Mouse (Mus musculus): ENCODE measurements around the gene Mroh2a.

- TF ChIP-seq CTCF (IDR thresholded peaks at IDR 0.05; ENCODE audit: borderline replicate concordance, extremely low read depth, insufficient read depth, insufficient read length), result no peak
- TF ChIP-seq POLR2A (IDR thresholded peaks at IDR 0.05; ENCODE audit: borderline replicate concordance, extremely low read depth, insufficient read depth, insufficient read length, poor library complexity, severe bottlenecking), result no peak
Measured at GRCm38 (mm10) chr1:88230421-88230820, 3.6 kb downstream of the Mroh2a start.

Measured in brain, embryonic 14.5 days (tissue).